Mouse (Mus musculus): ENCODE measurements around the gene Fam160a1.

DNA sequence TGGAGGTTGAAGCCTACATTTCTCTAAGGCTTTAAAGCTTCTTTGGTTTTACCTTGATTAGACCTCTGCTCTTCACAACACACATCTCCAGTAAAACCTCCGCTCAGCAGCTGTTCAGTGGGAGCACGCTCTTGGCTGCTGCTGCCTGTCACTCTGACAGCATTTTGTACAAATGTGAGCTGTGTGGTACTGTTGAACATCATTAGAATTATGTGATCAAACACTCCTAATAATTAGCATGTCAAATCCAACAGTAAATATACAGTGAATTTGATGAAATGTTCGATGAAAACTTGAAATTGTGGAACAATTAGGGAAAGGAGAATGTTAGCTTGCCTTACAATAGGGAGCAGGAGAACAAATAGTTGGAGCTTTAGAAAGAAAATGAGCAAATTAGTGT, 38.0 kb upstream of the Fam160a1 start:
- TF ChIP-seq MAX (IDR thresholded peaks at IDR 0.05) (no peak), CTCF (IDR thresholded peaks at IDR 0.05; ENCODE audit: control insufficient read depth, insufficient read depth, insufficient read length) (no peak), MYOG (IDR thresholded peaks at IDR 0.05; ENCODE audit: control insufficient read depth, extremely low read depth, insufficient read length) (no peak), FOSL1 (IDR thresholded peaks at IDR 0.05; ENCODE audit: insufficient read depth, low read length, poor library complexity, severe bottlenecking) (no peak)

Measured in C2C12 (cell line).